Mouse (Mus musculus) T-cell, adult 2 months (primary cell): ENCODE measurements around the gene Prdm5.

Source experiments
- DNase-seq: peaks from one replicate; pipeline ENCODE4 v3.0.0; 2022; ENCODE audit warnings: low spot score

Gene Prdm5

DNA sequence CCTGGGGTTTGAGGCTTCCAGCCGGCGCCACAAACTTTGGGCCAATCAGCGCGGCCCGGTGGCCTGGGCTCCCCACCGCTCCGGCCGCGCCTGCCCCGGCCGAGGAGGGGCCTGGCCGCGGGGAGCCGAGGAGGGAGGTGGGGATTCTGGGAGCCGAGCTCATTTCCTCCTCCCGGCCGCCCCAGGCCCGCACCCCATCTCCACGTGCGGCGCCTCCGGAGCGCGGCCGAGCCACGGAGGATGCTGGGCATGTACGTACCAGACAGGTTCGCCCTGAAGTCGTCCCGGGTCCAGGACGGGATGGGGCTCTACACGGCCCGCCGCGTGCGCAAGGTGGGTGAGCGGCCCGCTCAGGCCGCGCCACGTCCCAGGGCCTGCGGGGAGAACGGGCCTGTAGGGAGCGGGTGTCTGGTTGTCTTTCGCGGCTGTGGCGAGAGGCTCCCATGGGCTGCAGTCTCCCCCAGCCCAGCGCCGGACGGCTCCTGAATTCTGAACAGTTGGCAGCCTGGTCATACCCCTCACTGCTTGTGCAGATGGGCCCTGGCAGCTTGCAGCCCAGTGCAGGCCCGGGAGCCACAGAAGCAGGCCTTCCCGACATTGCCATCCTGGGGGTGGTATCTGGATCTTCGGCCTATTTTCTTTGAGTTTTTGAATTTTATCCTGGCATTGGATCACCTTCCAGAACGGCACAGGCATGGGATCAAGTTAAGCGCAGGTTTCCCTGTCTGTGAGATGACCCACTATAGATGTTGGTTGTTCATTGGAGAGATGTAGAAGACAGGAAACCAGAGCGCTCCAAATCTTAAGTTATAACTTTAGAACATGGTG is at the start of gene Prdm5:
Prdm5 (plus strand) TSS at position 128 of the 828 bp plus-strand sequence.
- DNase-seq: peak; percentile 7

GRCm38 (mm10) chr6:65739442-65739841 is 39.3 kb upstream of the Prdm5 start:
- no peak for DNase-seq

DNA sequence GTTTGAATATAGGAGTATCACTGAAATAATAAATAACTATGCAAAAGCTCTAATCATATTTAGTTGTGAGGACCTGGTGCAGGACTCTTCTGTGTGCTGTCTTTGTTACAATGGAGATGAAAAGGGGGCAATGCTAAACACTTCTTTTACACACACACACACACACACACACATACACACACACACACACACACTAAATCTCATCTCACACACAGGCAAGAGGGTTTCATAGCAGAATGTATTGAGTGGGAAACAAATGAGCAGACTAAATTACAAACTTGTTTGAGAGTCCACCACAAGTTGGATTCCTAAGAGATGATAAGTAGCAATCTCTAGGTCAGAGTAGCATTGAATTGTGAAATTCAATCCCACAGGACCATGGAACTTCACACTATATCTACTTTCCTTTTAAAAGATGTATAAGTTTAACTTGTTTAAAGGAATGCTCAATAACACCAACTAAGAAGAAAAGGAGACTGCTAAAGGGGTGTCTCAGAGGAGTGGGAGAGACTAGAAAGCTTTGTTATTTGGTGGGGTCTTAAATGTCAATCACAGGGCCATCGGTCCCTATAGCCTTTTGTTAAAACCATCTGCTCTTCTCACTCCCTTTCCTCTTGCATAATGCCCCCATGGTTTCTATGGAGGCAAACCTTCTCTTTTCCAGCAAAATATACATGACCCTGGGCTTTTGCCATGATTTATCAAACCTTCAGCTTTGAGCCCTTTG is 35.5 kb upstream of the Prdm5 start:
- no peak for DNase-seq

- no peak for DNase-seq
Observed at GRCm38 (mm10) chr6:65743871-65744202, 35.0 kb upstream of the Prdm5 start.

DNA sequence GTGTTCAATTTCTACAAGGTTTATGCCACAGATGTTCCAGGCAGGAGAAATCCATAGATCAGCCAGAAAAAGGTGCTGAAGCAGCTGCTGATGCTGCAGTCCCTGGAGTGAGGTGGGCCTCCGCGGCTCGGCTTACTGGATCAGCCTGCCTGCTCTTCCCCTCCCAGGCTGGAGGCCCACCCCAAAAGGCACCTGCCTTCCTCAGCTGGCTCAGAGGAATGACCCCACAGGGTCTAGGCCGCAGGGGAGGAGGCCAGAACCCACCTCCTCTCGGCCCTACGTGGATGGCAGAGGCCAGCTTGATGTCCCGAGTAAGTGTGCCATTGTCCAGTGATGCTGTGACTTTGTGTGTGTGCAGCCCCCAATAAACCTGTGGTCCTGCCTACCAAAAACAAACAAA is 20.6 kb upstream of the Prdm5 start:
- DNase-seq: no peak

DNA sequence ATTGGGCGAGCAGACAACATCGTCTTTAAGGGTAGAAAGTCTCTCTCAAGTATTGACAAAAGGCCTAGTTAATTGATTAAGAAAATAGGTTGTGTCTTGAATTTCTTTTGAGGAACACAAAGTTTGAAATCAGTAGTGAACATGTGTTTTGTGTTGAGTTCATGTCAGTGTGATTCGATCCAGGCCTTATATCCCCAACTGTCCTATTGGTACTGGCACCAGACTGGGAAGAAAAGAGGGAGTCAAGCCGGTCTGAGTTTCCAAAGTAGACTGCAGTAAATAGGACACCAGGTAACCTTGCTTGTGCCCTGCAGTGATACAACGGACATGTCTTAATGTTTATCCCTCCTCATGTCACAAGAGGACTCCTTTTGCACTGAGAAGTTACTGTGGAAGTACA is 19.6 kb upstream of the Prdm5 start:
- DNase-seq: no peak

DNA sequence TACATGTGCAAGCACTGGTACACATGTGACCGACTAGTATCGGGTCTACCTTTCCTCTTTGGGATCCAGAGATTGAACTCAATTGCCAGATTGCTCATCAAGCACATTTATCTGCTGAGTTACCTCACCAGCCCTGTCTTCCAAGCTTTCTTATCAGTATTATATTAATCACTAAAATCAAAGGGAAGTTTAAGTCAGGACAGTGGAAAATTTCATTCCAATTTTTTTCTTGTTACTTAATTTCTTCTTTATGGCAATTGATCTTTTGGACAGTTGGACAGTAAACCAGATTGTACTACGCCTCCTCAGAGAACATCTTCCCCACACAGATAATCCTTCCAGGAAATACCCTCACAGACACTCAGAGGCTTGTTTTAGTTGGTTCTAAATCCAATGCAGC is 18.7 kb upstream of the Prdm5 start:
- no peak for DNase-seq

- no peak for DNase-seq
Observed at GRCm38 (mm10) chr6:65764459-65764858, 14.3 kb upstream of the Prdm5 start.

DNA sequence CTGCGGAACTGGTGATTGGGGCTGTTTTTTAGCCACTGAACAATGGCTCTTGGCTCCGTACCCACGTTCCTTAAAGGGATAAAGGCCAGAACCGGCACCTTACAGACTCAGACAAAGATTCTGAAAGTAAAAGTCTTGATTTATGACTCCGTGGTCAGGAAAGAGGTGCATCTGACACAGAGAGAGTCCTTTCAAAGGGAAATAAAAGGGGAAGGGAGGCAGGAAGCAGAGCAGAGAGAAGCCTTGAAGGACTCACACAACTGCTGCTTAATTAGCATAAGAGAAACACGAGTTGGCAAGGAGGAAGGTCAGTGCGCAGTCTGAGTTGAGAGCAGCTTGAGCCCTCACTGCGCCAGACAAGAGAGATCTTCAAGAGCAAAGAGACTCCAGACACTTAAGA is 13.7 kb upstream of the Prdm5 start:
- peak; percentile 2 for DNase-seq

GRCm38 (mm10) chr6:65765752-65766397 is 12.9 kb upstream of the Prdm5 start:
- no peak for DNase-seq

DNA sequence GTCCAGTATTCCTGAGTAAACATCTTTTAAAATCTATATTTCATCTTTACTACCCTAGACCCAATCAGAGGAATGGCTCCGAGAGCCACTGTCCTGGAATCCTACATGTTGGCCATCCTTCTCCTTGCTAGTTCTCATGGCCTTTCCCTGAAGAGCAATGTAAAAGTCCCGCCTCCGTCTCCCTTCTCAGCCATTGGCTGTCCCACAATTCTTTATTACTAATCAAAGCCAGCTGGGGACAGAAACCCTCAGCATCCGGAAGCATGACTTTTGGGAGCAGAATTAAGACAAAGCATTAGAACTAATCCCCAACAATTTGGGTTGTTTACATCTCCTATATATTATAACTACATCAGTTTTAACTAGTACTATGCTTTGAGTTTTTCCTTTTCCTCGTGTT is 10.9 kb upstream of the Prdm5 start:
- DNase-seq: no peak

DNA sequence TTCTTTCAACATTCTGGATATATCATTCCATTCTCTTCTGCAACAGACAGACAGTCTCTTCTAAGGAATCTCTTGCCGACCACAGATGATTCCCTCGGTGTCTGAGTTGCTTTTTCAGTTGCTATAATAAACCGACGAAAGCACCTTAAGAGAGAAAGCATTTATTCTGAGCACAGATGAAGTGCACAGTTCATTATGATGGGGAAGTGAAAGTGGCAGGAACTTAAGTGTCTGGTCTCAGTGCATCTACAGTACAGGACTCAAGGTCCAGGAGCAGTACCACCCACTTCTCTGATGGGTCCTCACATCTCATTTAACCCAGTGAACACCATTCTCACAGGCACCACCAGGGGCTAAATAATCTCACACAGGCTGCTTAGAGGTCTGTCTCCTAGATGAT is 5.2 kb upstream of the Prdm5 start:
- DNase-seq: no peak

GRCm38 (mm10) chr6:65779689-65780233 is 973 bp downstream of the Prdm5 start:
- DNase-seq: no peak

DNA sequence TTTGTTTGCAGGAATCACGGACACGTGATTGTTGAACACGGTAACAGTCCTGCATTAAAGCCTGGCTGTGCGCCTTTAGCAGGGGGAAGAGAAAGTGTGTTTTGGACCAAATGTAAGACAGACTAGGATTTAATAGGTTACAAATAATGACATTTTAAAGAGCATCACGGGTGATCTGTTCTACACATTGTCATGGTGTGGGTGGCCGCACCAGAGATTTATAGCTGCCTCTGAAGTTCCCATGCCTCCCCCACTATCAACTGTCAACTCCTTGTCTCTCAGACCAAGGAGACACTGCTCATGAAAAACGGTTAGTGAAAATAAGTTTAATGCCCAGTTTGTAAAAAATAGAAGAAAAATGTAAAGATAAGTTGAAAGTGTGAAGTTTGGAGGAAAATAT is 2.7 kb downstream of the Prdm5 start:
- DNase-seq: no peak

DNA sequence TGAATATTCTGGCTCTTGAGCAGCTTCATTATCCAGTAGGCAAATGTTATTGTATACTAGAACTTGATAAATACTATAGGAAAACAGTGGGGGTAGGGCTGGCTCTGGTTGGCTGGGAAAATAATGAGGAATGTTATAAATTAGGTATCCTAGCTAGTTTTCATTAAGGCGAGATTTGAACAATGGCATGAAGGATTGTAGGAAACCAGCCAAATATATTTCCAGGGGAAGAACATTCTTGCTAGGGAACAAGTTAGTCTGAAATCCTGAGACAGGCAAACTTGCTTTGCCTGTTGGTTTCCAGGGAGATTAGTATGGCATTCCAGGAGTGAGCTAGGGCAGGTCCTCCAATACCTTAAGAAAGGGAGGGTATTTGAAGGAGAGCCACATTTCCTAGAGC is 4.9 kb downstream of the Prdm5 start:
- no peak for DNase-seq

- DNase-seq: no peak
Observed at GRCm38 (mm10) chr6:65792923-65793322, 14.1 kb downstream of the Prdm5 start.

GRCm38 (mm10) chr6:65796552-65796951 is 17.8 kb downstream of the Prdm5 start:
- DNase-seq: no peak

GRCm38 (mm10) chr6:65797276-65797675 is 18.5 kb downstream of the Prdm5 start:
- DNase-seq: no peak

- no peak for DNase-seq
Observed at GRCm38 (mm10) chr6:65798390-65798789, 19.6 kb downstream of the Prdm5 start.

- DNase-seq: no peak
Observed at GRCm38 (mm10) chr6:65811685-65812084, 32.9 kb downstream of the Prdm5 start.

- DNase-seq: peak; percentile 8
Observed at GRCm38 (mm10) chr6:65818039-65818747, 39.4 kb downstream of the Prdm5 start.

DNA sequence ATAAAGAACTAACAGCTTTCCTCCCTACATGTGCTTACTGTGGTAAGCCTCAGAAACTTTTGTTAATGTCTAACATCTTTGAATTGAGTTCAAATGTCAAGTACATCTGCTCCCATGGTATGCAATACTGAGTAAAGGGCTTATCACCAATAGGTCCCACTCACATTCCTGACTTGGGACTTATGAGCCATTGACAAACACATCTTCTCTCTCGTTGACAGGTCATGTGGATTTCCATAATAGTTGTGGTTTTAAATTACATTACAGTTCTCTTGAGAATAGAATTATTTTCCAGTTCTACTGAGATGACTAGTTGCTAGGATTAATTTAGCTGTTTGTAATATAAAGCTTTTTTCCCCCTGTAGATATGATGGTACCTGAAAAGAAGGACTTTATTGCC is 49.9 kb downstream of the Prdm5 start:
- no peak for DNase-seq
